In genomic region chr4:121077915-121078646, GRCm38 (mm10) we compare ENCODE assay signal across 38 mouse cellular contexts. TPM values are rescaled to one million over a fixed set of nuclear protein-coding genes. Genes with fewer than 3 reads are reported as not detected.
DNase-seq lines count a peak whose midpoint lies in the region; ATAC-seq and TF ChIP-seq lines count a peak whose summit lies in the region.
"Had no signal": no experiment of that assay in that cellular context is flagged by ENCODE, and none has a peak within 500 bp of the region (broad histone marks: within the 10 kb centered on the region; RNA-seq: fewer than 3 reads in every experiment).

No protein-coding gene starts in this region.

- WGBS in lung, postnatal 0 days = 57% methylated on average over 3 of the region's 3 CpGs
- WGBS in kidney, adult 2 months = 11% methylated on average over 3 of the region's 3 CpGs
- 34% methylated on average over 3 of the region's 3 CpGs for WGBS in kidney, embryonic 16.5 days

- no peaks in the 10 kb centered on the region for H3K4me1 ChIP-seq in lung, postnatal 0 days (ENCODE audit: insufficient read depth, low read depth, low read length)
- H3K4me1 ChIP-seq in kidney, adult 2 months (ENCODE audit: control insufficient read depth, insufficient read depth, low read length) = peaks cover 4% of the 10 kb centered on the region; the same call in 1 of the 2 replicates
- H3K4me1 ChIP-seq in kidney, embryonic 16.5 days (ENCODE audit: insufficient read depth, low read length) = peaks cover 2% of the 10 kb centered on the region; the same call in 1 of the 2 replicates
- H3K4me1 ChIP-seq: embryonic facial prominence, embryonic 10.5 days; embryonic facial prominence, embryonic 15.5 days; forebrain, embryonic 12.5 days; hindbrain, embryonic 10.5 days; hindbrain, embryonic 15.5 days; liver, embryonic 15.5 days; lung, embryonic 15.5 days; midbrain, embryonic 10.5 days; neural tube, embryonic 12.5 days had no signal

- H3K9ac ChIP-seq in lung, postnatal 0 days (replicated peaks; ENCODE audit: low read depth) = no peak overlapping the region
- no peak overlapping the region for H3K9ac ChIP-seq in kidney, embryonic 16.5 days (replicated peaks; ENCODE audit: low read length)
- H3K9ac ChIP-seq: embryonic facial prominence, embryonic 15.5 days; forebrain, embryonic 12.5 days; forebrain, postnatal 0 days; hindbrain, embryonic 15.5 days; liver, embryonic 15.5 days; lung, embryonic 15.5 days; neural tube, embryonic 12.5 days had no signal

- no peaks in the 10 kb centered on the region for H3K27me3 ChIP-seq in lung, postnatal 0 days (replicated peaks; ENCODE audit: insufficient read depth, low read length)
- no peaks in the 10 kb centered on the region for H3K27me3 ChIP-seq in kidney, adult 2 months (replicated peaks; ENCODE audit: control insufficient read depth, insufficient read depth, low read length)
- no peaks in the 10 kb centered on the region for H3K27me3 ChIP-seq in kidney, embryonic 16.5 days (ENCODE audit: insufficient read depth, low read length)
- H3K27me3 ChIP-seq: embryonic facial prominence, embryonic 15.5 days; forebrain, embryonic 12.5 days; hindbrain, embryonic 15.5 days; liver, embryonic 15.5 days; lung, embryonic 15.5 days; neural tube, embryonic 12.5 days had no signal

- no peak overlapping the region for H3K27ac ChIP-seq in lung, postnatal 0 days (ENCODE audit: low read length)
- no peak overlapping the region for H3K27ac ChIP-seq in kidney, adult 2 months (ENCODE audit: insufficient read depth, low read depth, low read length)
- H3K27ac ChIP-seq in kidney, embryonic 16.5 days (ENCODE audit: low read length) = peak overlapping the region; percentile 14; the same call in 1 of the 2 replicates
- H3K27ac ChIP-seq: embryonic facial prominence, embryonic 10.5 days; embryonic facial prominence, embryonic 15.5 days; forebrain, embryonic 12.5 days; hindbrain, embryonic 10.5 days; hindbrain, embryonic 15.5 days; liver, embryonic 15.5 days; lung, embryonic 15.5 days; midbrain, embryonic 10.5 days; neural tube, embryonic 12.5 days had no signal

- TF ChIP-seq CTCF in lung, postnatal 0 days (IDR thresholded peaks at IDR 0.05) = no peak
- TF ChIP-seq CTCF in kidney, adult 2 months (conservative IDR thresholded peaks at IDR 0.05; ENCODE audit: insufficient read depth, insufficient read length, low read depth, low read length) = no peak

- no peak for TF ChIP-seq EP300 in lung, postnatal 0 days (IDR thresholded peaks at IDR 0.05)

- H3K36me3 ChIP-seq in lung, postnatal 0 days (ENCODE audit: insufficient read depth, low read length) = peaks cover 17% of the 10 kb centered on the region
- H3K36me3 ChIP-seq in kidney, adult 2 months (ENCODE audit: control insufficient read depth, insufficient read depth, low read length) = peaks cover 10% of the 10 kb centered on the region
- peaks cover 43% of the 10 kb centered on the region for H3K36me3 ChIP-seq in kidney, embryonic 16.5 days (ENCODE audit: insufficient read depth, low read length)

- no peaks in the 10 kb centered on the region for H3K9me3 ChIP-seq in lung, postnatal 0 days (ENCODE audit: low read length)
- H3K9me3 ChIP-seq in kidney, embryonic 16.5 days (ENCODE audit: low read length) = no peaks in the 10 kb centered on the region
- H3K9me3 ChIP-seq: embryonic facial prominence, embryonic 10.5 days; embryonic facial prominence, embryonic 15.5 days; forebrain, embryonic 12.5 days; hindbrain, embryonic 10.5 days; hindbrain, embryonic 15.5 days; liver, embryonic 15.5 days; lung, embryonic 15.5 days; midbrain, embryonic 10.5 days; neural tube, embryonic 12.5 days had no signal

- DNase-seq in lung, postnatal 0 days (ENCODE audit: low spot score) = peak; percentile 56
- no peak for DNase-seq in lung, postnatal 14 days
- peak; percentile 80 for DNase-seq in kidney, adult 2 months
- peak; percentile 52 to 63 for DNase-seq in kidney, postnatal 36 days
- no peak for DNase-seq in adrenal gland, postnatal 10 days
- DNase-seq: adrenal gland, adult 8-10 months; cerebellum, adult 8-10 months; cerebellum, postnatal 25 days; forebrain, postnatal 0 days; heart, postnatal 14 days; liver; lung, postnatal 4 days had no signal

- TF ChIP-seq POLR2A in kidney, adult 2 months (IDR thresholded peaks at IDR 0.05; ENCODE audit: low read depth, low read length) = no peak

- no peak overlapping the region for H3K4me3 ChIP-seq in lung, postnatal 0 days (ENCODE audit: low read depth, low read length)
- no peak overlapping the region for H3K4me3 ChIP-seq in kidney, adult 2 months (ENCODE audit: insufficient read depth, low read depth, low read length)
- no peak overlapping the region for H3K4me3 ChIP-seq in kidney, embryonic 16.5 days (ENCODE audit: low read length)
- H3K4me3 ChIP-seq: embryonic facial prominence, embryonic 10.5 days; embryonic facial prominence, embryonic 15.5 days; forebrain, embryonic 12.5 days; hindbrain, embryonic 10.5 days; hindbrain, embryonic 15.5 days; liver, embryonic 15.5 days; lung, embryonic 15.5 days; midbrain, embryonic 10.5 days; neural tube, embryonic 12.5 days had no signal

- no peak overlapping the region for H3K4me2 ChIP-seq in lung, postnatal 0 days (replicated peaks; ENCODE audit: low read depth, low read length)
- no peak overlapping the region for H3K4me2 ChIP-seq in kidney, embryonic 16.5 days (replicated peaks; ENCODE audit: low read depth, low read length)
- H3K4me2 ChIP-seq: embryonic facial prominence, embryonic 15.5 days; forebrain, embryonic 12.5 days; hindbrain, embryonic 15.5 days; liver, embryonic 15.5 days; lung, embryonic 15.5 days; neural tube, embryonic 12.5 days had no signal

- ATAC-seq in lung, postnatal 0 days = peak; percentile 77
- peak; percentile 31; the same call in 1 of the 2 replicates for ATAC-seq in kidney, embryonic 16.5 days (ENCODE audit: low FRiP score, low TSS enrichment)
- no peak for ATAC-seq in megakaryocyte progenitor cell, adult 5-6 weeks (replicated peaks; ENCODE audit: poor library complexity)
- ATAC-seq: CD4-positive, CD25-positive, alpha-beta regulatory T cell, adult 4 months; forebrain, postnatal 0 days; intestine, embryonic 16.5 days; midbrain, embryonic 16.5 days had no signal

RNA-seq across cellular contexts. Expression of gene Zmpste24, which starts 20.0 kb away (rescaled TPM):
- polyA plus RNA-seq in lung, postnatal 0 days (2015; fragmentation: Nextera tagmentation; extraction: Ambion mirVana) = 24.8 and 28.6 TPM in 2 replicates
- polyA plus RNA-seq in kidney, adult 2 months (2012; rRNA removed) = 43.5 and 45.7 TPM in 2 replicates
- polyA plus RNA-seq in kidney, embryonic 16.5 days (2015; fragmentation: Nextera tagmentation; extraction: Ambion mirVana) = 40.8 and 42.4 TPM in 2 replicates
- total RNA-seq in adrenal gland, postnatal 10 days (2021) = 10 to 100 TPM; 30.8 to 31.1 TPM
- 67.2 and 71.8 TPM in 2 replicates for total RNA-seq in megakaryocyte progenitor cell, adult 5-6 weeks (2015)
- total RNA-seq in megakaryocyte progenitor cell, adult 5-6 weeks (2017) = 67.1 and 70.9 TPM in 2 replicates

RNA-seq across cellular contexts. Expression of gene Tmco2, which starts 30.9 kb away (rescaled TPM):
- not detected in 2 replicates for polyA plus RNA-seq in lung, postnatal 0 days (2015; fragmentation: Nextera tagmentation; extraction: Ambion mirVana)
- 0.14 TPM in 1 of 2 replicates, not detected in the other for polyA plus RNA-seq in kidney, adult 2 months (2012; rRNA removed)
- not detected in 2 replicates for polyA plus RNA-seq in kidney, embryonic 16.5 days (2015; fragmentation: Nextera tagmentation; extraction: Ambion mirVana)
- total RNA-seq in adrenal gland, postnatal 10 days (2021) = not detected
- not detected in 2 replicates for total RNA-seq in megakaryocyte progenitor cell, adult 5-6 weeks (2015)
- total RNA-seq in megakaryocyte progenitor cell, adult 5-6 weeks (2017) = not detected in 2 replicates
- total RNA-seq: adrenal gland, adult 8-10 months; forebrain, postnatal 0 days; gastrocnemius, adult 8-10 months; gastrocnemius, postnatal 4 days; heart, adult 8-10 months; heart, postnatal 14 days; layer of hippocampus, adult 18-20 months; layer of hippocampus, postnatal 10 days; left cerebral cortex, adult 18-20 months; left cerebral cortex, postnatal 14 days had no signal
- polyA plus RNA-seq: CD4-positive, CD25-positive, alpha-beta regulatory T cell, adult 4 months; embryonic facial prominence, embryonic 10.5 days; embryonic facial prominence, embryonic 15.5 days; forebrain, embryonic 12.5 days; forebrain, postnatal 0 days; heart, embryonic 14.5 days; hindbrain, embryonic 10.5 days; hindbrain, embryonic 15.5 days; intestine, embryonic 16.5 days; limb, embryonic 11.5 days; liver, embryonic 15.5 days; lung, embryonic 15.5 days; midbrain, embryonic 10.5 days; midbrain, embryonic 16.5 days; neural tube, embryonic 12.5 days; small intestine, adult 2 months; stomach, embryonic 14.5 days; urinary bladder, adult 2 months had no signal

RNA-seq across cellular contexts. Expression of gene Col9a2, which starts 38.9 kb away (rescaled TPM):
- 1.6 and 1.8 TPM in 2 replicates for polyA plus RNA-seq in lung, postnatal 0 days (2015; fragmentation: Nextera tagmentation; extraction: Ambion mirVana)
- not detected in 2 replicates for polyA plus RNA-seq in kidney, adult 2 months (2012; rRNA removed)
- polyA plus RNA-seq in kidney, embryonic 16.5 days (2015; fragmentation: Nextera tagmentation; extraction: Ambion mirVana) = 3.3 and 4.9 TPM in 2 replicates
- total RNA-seq in adrenal gland, postnatal 10 days (2021) = 1 to 10 TPM; 1.3 to 2.3 TPM
- not detected in 2 replicates for total RNA-seq in megakaryocyte progenitor cell, adult 5-6 weeks (2015)
- total RNA-seq in megakaryocyte progenitor cell, adult 5-6 weeks (2017) = not detected in 2 replicates
- total RNA-seq: heart, adult 8-10 months had no signal
- polyA plus RNA-seq: CD4-positive, CD25-positive, alpha-beta regulatory T cell, adult 4 months had no signal

Comparison
In these comparisons a context has a peak if more than half of its experiments do, and no peak if none do; other contexts are left out.
1. DNase-seq: peak in lung, postnatal 0 days (single experiment), kidney, adult 2 months (single experiment) and kidney, postnatal 36 days (2 of 2); none in lung, postnatal 14 days (single experiment) and adrenal gland, postnatal 10 days (single experiment).